Mouse (Mus musculus): Measurements from ENCODE around the gene Traf3ip2. TPM values are rescaled to one million over a fixed set of nuclear protein-coding genes. Genes with fewer than 3 reads are reported as not detected.

Traf3ip2 gene
- polyA plus RNA-seq, 1 experiment from 2014 or later: 1.2 TPM

GRCm38 (mm10) chr10:39692152-39692551 lies 79.4 kb downstream of the Traf3ip2 start:
- Histone ChIP-seq H3K4me3 (ENCODE audit: low read depth, low read length) (no peak overlapping the region), H3K4me2 (ENCODE audit: low read depth, low read length) (no peak overlapping the region), H3K27me3 (ENCODE audit: control insufficient read depth, insufficient read depth, low read depth, low read length) (no peaks in the 10 kb centered on the region), H3K9ac (ENCODE audit: low read depth, low read length) (no peak overlapping the region), H3K4me1 (ENCODE audit: control insufficient read depth, low read depth, low read length) (no peaks in the 10 kb centered on the region), H3K36me3 (ENCODE audit: control insufficient read depth, insufficient read depth) (no peaks in the 10 kb centered on the region), H3K27ac (ENCODE audit: low read length) (no peak overlapping the region), H3K9me3 (replicated peaks; ENCODE audit: control insufficient read depth, low read length) (no peaks in the 10 kb centered on the region)
- no peak for ATAC-seq (ENCODE audit: low read depth)
- 51% methylated on average over 2 of the region's 2 CpGs for WGBS (ENCODE audit: insufficient replicate concordance)

Other genes starting within 250 kb of the Traf3ip2 start
- gene Fyn, start 244.1 kb upstream of the Traf3ip2 start, polyA plus RNA-seq (2015; fragmentation: Nextera tagmentation; extraction: Ambion mirVana): 4.5 and 5.9 TPM in 2 replicates
- gene Rev3l, start 119.2 kb downstream of the Traf3ip2 start, polyA plus RNA-seq (2015; fragmentation: Nextera tagmentation; extraction: Ambion mirVana): 3.1 and 3.6 TPM in 2 replicates

All from liver, embryonic 16.5 days (tissue).